Mouse (Mus musculus) liver, postnatal 0 days (tissue): ENCODE results near the gene Ccdc7a. TPM values are rescaled to one million over a fixed set of nuclear protein-coding genes. Genes with fewer than 3 reads are reported as not detected.

Experiments used
- ATAC-seq: fragments of 200-750 bp; cut with Nextera tagmentation; 2 replicates; pipeline ENCODE4 v1.8.0; 2017; ENCODE audit warnings: mild to moderate bottlenecking, moderate library complexity
- DNase-seq: peaks from one replicate; pipeline ENCODE4 v3.0.0-alpha.2; 2016
- H3K27ac ChIP-seq: fragments of 300-500 bp; sonication (generic); 2 replicates; pipeline ENCODE4 v1.5.1; 2014; ENCODE audit warnings: antibody characterized with exemption, moderate library complexity, mild to moderate bottlenecking, low read depth
- H3K27me3 ChIP-seq: fragments of 300-500 bp; sonication (generic); 2 replicates; pipeline ENCODE4 v1.6.1; 2014; ENCODE audit warnings: low read length, control low read depth, mixed read lengths; ENCODE audit not compliant: insufficient read depth
- H3K36me3 ChIP-seq: fragments of 300-500 bp; sonication (generic); replicated peaks from 2 replicates; pipeline ENCODE4 v1.6.1; 2014; ENCODE audit warnings: mild to moderate bottlenecking, control low read depth, low read length, moderate library complexity, mixed read lengths; ENCODE audit not compliant: insufficient read depth
- H3K4me1 ChIP-seq: fragments of 300-500 bp; sonication (generic); 2 replicates; pipeline ENCODE4 v1.6.1; 2014; ENCODE audit warnings: antibody characterized with exemption, mild to moderate bottlenecking, control low read depth; ENCODE audit not compliant: insufficient read depth
- H3K4me2 ChIP-seq: fragments of 300-500 bp; sonication (generic); 2 replicates; pipeline ENCODE4 v1.6.1; 2014; ENCODE audit warnings: low read depth, mild to moderate bottlenecking, low read length, moderate library complexity, mixed read lengths
- H3K4me3 ChIP-seq: fragments of 300-500 bp; sonication (generic); 2 replicates; pipeline ENCODE4 v1.5.1; 2014; ENCODE audit warnings: low read depth, low read length
- H3K9ac ChIP-seq: fragments of 300-500 bp; sonication (generic); replicated peaks from 2 replicates; pipeline ENCODE4 v1.6.1; 2014; ENCODE audit warnings: mild to moderate bottlenecking, moderate library complexity
- H3K9me3 ChIP-seq: fragments of 300-500 bp; sonication (generic); 2 replicates; pipeline ENCODE4 v1.6.1; 2016; ENCODE audit warnings: mild to moderate bottlenecking, control low read depth, low read length, mixed read lengths
- CTCF ChIP-seq: sonication (generic); IDR thresholded peaks from 2 replicates; pipeline ENCODE4 v1.5.1; 2016; ENCODE audit warnings: antibody characterized with exemption, low read depth
- EP300 ChIP-seq: IDR thresholded peaks from 2 replicates; pipeline ENCODE4 v1.6.1; 2016; ENCODE audit warnings: antibody characterized with exemption, low read depth, mild to moderate bottlenecking
- WGBS: fragments of 180-500 bp; shearing (Covaris S2); extraction: QIAGEN DNeasy Blood & Tissue Kit; methylation state at CpG from one replicate; pipeline ENCODE4 v1.1.7; 2014; ENCODE audit not compliant: insufficient replicate concordance; 5-methylcytosine and 5-hydroxymethylcytosine counted together
- polyA plus RNA-seq: library from polyadenylated mRNA; unstranded; fragments of >200 nt; fragmentation: Nextera tagmentation; extraction: Ambion mirVana; gene quantifications from 2 replicates; pipeline ENCODE4 v1.2.1, GENCODE M21; 2015

Ccdc7a gene
- polyA plus RNA-seq, 1 experiment from 2014 or later: not detected

DNA sequence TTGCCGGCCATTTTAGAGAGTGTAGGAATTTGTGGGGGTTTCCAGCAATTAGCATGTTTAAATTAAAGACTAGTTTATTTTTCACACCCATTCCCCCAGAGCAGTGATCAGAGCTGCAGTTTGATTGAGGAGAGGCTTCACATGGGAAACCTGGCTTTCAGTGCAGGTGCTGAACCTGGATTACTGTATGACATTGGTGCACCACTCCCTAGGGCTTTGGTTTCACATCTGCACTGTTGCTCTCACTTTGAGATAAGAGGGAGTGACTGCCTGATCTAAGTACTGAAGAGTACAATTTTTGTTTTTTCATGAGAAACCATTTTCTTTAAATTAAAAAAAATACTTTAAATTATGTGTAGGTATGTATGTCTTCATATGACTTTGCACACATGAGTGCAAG lies 375.3 kb downstream of the Ccdc7a start:
- Histone ChIP-seq H3K9me3 (no peaks in the 10 kb centered on the region), H3K9ac (0 out of 2 replicates have a peak overlapping the region, but pooled peaks have one; percentile 13), H3K4me3 (no peak overlapping the region), H3K36me3 (no peaks in the 10 kb centered on the region), H3K4me2 (peak overlapping the region; percentile 47), H3K27me3 (no peaks in the 10 kb centered on the region), H3K4me1 (peaks cover 23% of the 10 kb centered on the region), H3K27ac (no peak overlapping the region)
- WGBS: 80% methylated on average over 1 of the region's 1 CpGs
- ATAC-seq: no peak
- TF ChIP-seq EP300 (no peak; the same call in none of the 2 replicates), CTCF (no peak)
- no peak for DNase-seq

- Histone ChIP-seq H3K4me3 (0 out of 2 replicates have a peak overlapping the region, but pooled peaks have one; percentile 21), H3K9ac (no peak overlapping the region), H3K4me1 (peaks cover 16% of the 10 kb centered on the region), H3K9me3 (no peaks in the 10 kb centered on the region), H3K36me3 (no peaks in the 10 kb centered on the region), H3K27ac (no peak overlapping the region), H3K4me2 (peak overlapping the region; percentile 88), H3K27me3 (no peaks in the 10 kb centered on the region)
- TF ChIP-seq EP300 (peak; percentile 98), CTCF (no peak)
- 34% methylated on average over 3 of the region's 3 CpGs for WGBS
- ATAC-seq: no peak
- no peak for DNase-seq
Observed at GRCm38 (mm10) chr8:128688679-128689078, 376.6 kb downstream of the Ccdc7a start.

GRCm38 (mm10) chr8:128686429-128686990 lies 378.8 kb downstream of the Ccdc7a start:
- Histone ChIP-seq H3K9me3 (no peaks in the 10 kb centered on the region), H3K4me3 (peak overlapping the region; percentile 98), H3K4me2 (peak overlapping the region; percentile 88), H3K27me3 (no peaks in the 10 kb centered on the region), H3K27ac (peak overlapping the region; percentile 99), H3K36me3 (no peaks in the 10 kb centered on the region), H3K9ac (peak overlapping the region; percentile 98), H3K4me1 (peaks cover 13% of the 10 kb centered on the region)
- DNase-seq (no peak), ATAC-seq (no peak)
- WGBS: 0% methylated on average over 2 of the region's 2 CpGs
- TF ChIP-seq CTCF (no peak), EP300 (no peak)

GRCm38 (mm10) chr8:128685507-128686428 lies 379.5 kb downstream of the Ccdc7a start, which contains the start of gene Itgb1:
TSS of gene Itgb1 (plus strand) at chr8:128685654.
- WGBS: under 1% methylated on average over 101 of the region's 113 CpGs
- Histone ChIP-seq H3K9me3 (no peaks in the 10 kb centered on the region), H3K27me3 (no peaks in the 10 kb centered on the region), H3K4me1 (peaks cover 13% of the 10 kb centered on the region), H3K4me3 (peak within 1 kb of the TSS; percentile 98), H3K36me3 (no peaks in the 10 kb centered on the region), H3K27ac (peak within 1 kb of the TSS; percentile 99), H3K4me2 (peak within 1 kb of the TSS; percentile 88), H3K9ac (peak within 1 kb of the TSS; percentile 98)
- peak; percentile 94 for DNase-seq
- peak; percentile 59; the same call in 1 of the 2 replicates for TF ChIP-seq EP300
- TF ChIP-seq CTCF: peak; percentile 57
- peak; percentile 89 for ATAC-seq

GRCm38 (mm10) chr8:128684609-128685506 lies 380.5 kb downstream of the Ccdc7a start:
- peak overlapping the region; percentile 98 for H3K4me3 ChIP-seq
- peak overlapping the region; percentile 88 for H3K4me2 ChIP-seq
- peaks cover 6% of the 10 kb centered on the region for H3K4me1 ChIP-seq
- peak; percentile 69 for ATAC-seq
- TF ChIP-seq EP300 (no peak; the same call in 1 of the 2 replicates), CTCF (0 out of 2 replicates have a peak, but pooled peaks have one; percentile 11)
- H3K9ac ChIP-seq: peak overlapping the region; percentile 98
- H3K36me3 ChIP-seq: no peaks in the 10 kb centered on the region
- no peaks in the 10 kb centered on the region for H3K27me3 ChIP-seq
- 9% methylated on average over 25 of the region's 25 CpGs for WGBS
- no peak for DNase-seq
- H3K9me3 ChIP-seq: no peaks in the 10 kb centered on the region
- H3K27ac ChIP-seq: peak overlapping the region; percentile 99

Other genes starting within 250 kb of the Ccdc7a start
- gene Ccdc7b, start 1.6 kb upstream of the Ccdc7a start, polyA plus RNA-seq: not detected in 2 replicates
- gene Gm10999, start 66.1 kb upstream of the Ccdc7a start, polyA plus RNA-seq: not detected in 2 replicates
- 6.4 and 8.5 TPM in 2 replicates for gene 2610044O15Rik8, start 168.9 kb upstream of the Ccdc7a start, polyA plus RNA-seq